ENCODE assay signal across 20 mouse cellular contexts in genomic region chr15:97396586-97397299, GRCm38 (mm10).
DNase-seq lines count a peak whose midpoint lies in the region; TF ChIP-seq lines count a peak whose summit lies in the region.
"Had no signal": no experiment of that assay in that cellular context is flagged by ENCODE, and none has a peak within 500 bp of the region (broad histone marks: within the 10 kb centered on the region; RNA-seq: fewer than 3 reads in every experiment).

No protein-coding gene starts in this region.

- no peaks in the 10 kb centered on the region for H3K4me1 ChIP-seq in MEL (ENCODE audit: control insufficient read depth in 1 of 2, insufficient read depth in 2 of 2, low read length in 2 of 2)
- peaks cover 9% of the 10 kb centered on the region for H3K4me1 ChIP-seq in forebrain, embryonic 10.5 days
- H3K4me1 ChIP-seq: hindbrain, embryonic 12.5 days; hindbrain, embryonic 15.5 days had no signal

- no peaks in the 10 kb centered on the region for H3K36me3 ChIP-seq in MEL (ENCODE audit: control insufficient read depth in 1 of 2, insufficient read depth in 2 of 2, low read length in 2 of 2)
- no peaks in the 10 kb centered on the region for H3K36me3 ChIP-seq in splenic B cell, adult 2 months (ENCODE audit: control insufficient read depth, insufficient read depth, low read length, poor library complexity, severe bottlenecking)
- no peaks in the 10 kb centered on the region for H3K36me3 ChIP-seq in forebrain, embryonic 10.5 days (replicated peaks)
- H3K36me3 ChIP-seq: G1E; hindbrain, embryonic 12.5 days; hindbrain, embryonic 15.5 days had no signal

- 89% methylated on average over 4 of the region's 4 CpGs for whole genome bisulfite sequencing in forebrain, embryonic 10.5 days

- H3K27ac ChIP-seq in MEL (ENCODE audit: control insufficient read depth, low read depth, low read length): no peak overlapping the region
- no peak overlapping the region for H3K27ac ChIP-seq in forebrain, embryonic 10.5 days
- no peak overlapping the region for H3K27ac ChIP-seq in gastrocnemius, adult 2 months
- H3K27ac ChIP-seq: heart, adult 2 months; hindbrain, embryonic 12.5 days; hindbrain, embryonic 15.5 days had no signal

- H3K79me2 ChIP-seq in MEL (ENCODE audit: control insufficient read depth, insufficient read depth, low read length, poor library complexity): no peaks in the 10 kb centered on the region

- TF ChIP-seq CTCF in MEL (IDR thresholded peaks at IDR 0.05 in 2 of 3, conservative IDR thresholded peaks at IDR 0.05 in 1 of 3; ENCODE audit: control insufficient read depth in 1 of 3, insufficient read depth in 1 of 3, low read depth in 2 of 3, low read length in 3 of 3, poor library complexity in 1 of 3, severe bottlenecking in 1 of 3): no peak
- no peak for TF ChIP-seq CTCF in gastrocnemius, adult 2 months (IDR thresholded peaks at IDR 0.05)

- DNase-seq in 416B (ENCODE audit: low read depth) (peak; percentile 43), MEL (ENCODE audit: low read depth, low spot score) (peak; percentile 66), ZHBTc4 (ENCODE audit: low read depth, low spot score) (peak; percentile 55)
- peak; percentile 26 for DNase-seq in splenic B cell, adult 2 months (ENCODE audit: low read depth, low spot score)
- DNase-seq in forebrain, embryonic 10.5 days (ENCODE audit: extremely low spot score, low spot score): no peak
- DNase-seq in gastrocnemius, adult 18-20 months (ENCODE audit: low spot score): no peak
- DNase-seq in gastrocnemius, adult 2 months: no peak
- DNase-seq: adrenal gland, adult 8-10 months; adrenal gland, postnatal 25 days; cerebellum, adult 11-12 months; cerebellum, adult 8-10 months; cerebellum, postnatal 10 days; cerebellum, postnatal 36 days; forebrain, postnatal 0 days; gastrocnemius, postnatal 10 days; gastrocnemius, postnatal 36 days; heart, adult 2 months had no signal

- H3K27me3 ChIP-seq in MEL (ENCODE audit: control insufficient read depth in 1 of 2, insufficient read depth in 2 of 2, low read length in 2 of 2): peaks cover 0 to 2% of the 10 kb centered on the region in 2 experiments; a peak in 1 of 4 replicates
- no peaks in the 10 kb centered on the region for H3K27me3 ChIP-seq in splenic B cell, adult 2 months (ENCODE audit: control insufficient read depth, insufficient read depth, low read length, poor library complexity, severe bottlenecking)
- no peaks in the 10 kb centered on the region for H3K27me3 ChIP-seq in forebrain, embryonic 10.5 days (ENCODE audit: poor library complexity, severe bottlenecking)
- H3K27me3 ChIP-seq: hindbrain, embryonic 12.5 days; hindbrain, embryonic 15.5 days had no signal

- H3K9ac ChIP-seq in MEL (ENCODE audit: control insufficient read depth, low read depth, low read length, poor library complexity, severe bottlenecking): no peak overlapping the region
- H3K9ac ChIP-seq: forebrain, postnatal 0 days; hindbrain, embryonic 12.5 days; hindbrain, embryonic 15.5 days had no signal

- no peak overlapping the region for H3K4me3 ChIP-seq in MEL (ENCODE audit: control insufficient read depth in 1 of 2, insufficient read depth in 1 of 2, low read depth in 2 of 2, low read length in 2 of 2)
- H3K4me3 ChIP-seq in forebrain, embryonic 10.5 days: no peak overlapping the region
- H3K4me3 ChIP-seq in gastrocnemius, adult 2 months: no peak overlapping the region
- H3K4me3 ChIP-seq: heart, adult 2 months; hindbrain, embryonic 12.5 days; hindbrain, embryonic 15.5 days had no signal

- no peak for TF ChIP-seq RAD21 in MEL (IDR thresholded peaks at IDR 0.05; ENCODE audit: low read depth, low read length)

- intact Hi-C loops in gastrocnemius, adult 2 months (cut with DNase I): no loop called here

- no peak for TF ChIP-seq EP300 in MEL (IDR thresholded peaks at IDR 0.05; ENCODE audit: low read depth in 1 of 2, low read length in 2 of 2)

- H3K9me3 ChIP-seq in MEL (replicated peaks; ENCODE audit: insufficient read depth, low read length): no peaks in the 10 kb centered on the region
- no peaks in the 10 kb centered on the region for H3K9me3 ChIP-seq in forebrain, embryonic 10.5 days
- H3K9me3 ChIP-seq: hindbrain, embryonic 12.5 days; hindbrain, embryonic 15.5 days had no signal

- no peak for TF ChIP-seq POLR2A in MEL (IDR thresholded peaks at IDR 0.05; ENCODE audit: control insufficient read depth in 1 of 2, insufficient read depth in 1 of 2, low read depth in 1 of 2, low read length in 2 of 2, poor library complexity in 1 of 2)

TF ChIP-seq in MEL, 35 proteins besides CTCF, POLR2A, EP300 and RAD21:
- TF ChIP-seq MAX (IDR thresholded peaks at IDR 0.05; ENCODE audit: low read length): no peak
- TF ChIP-seq ZKSCAN1 (IDR thresholded peaks at IDR 0.05; ENCODE audit: low read depth, low read length): no peak
- TF ChIP-seq TAL1 (IDR thresholded peaks at IDR 0.05; ENCODE audit: low read length): no peak

Comparison
In these comparisons a context has a peak if more than half of its experiments do, and no peak if none do; other contexts are left out.
1. DNase-seq: peak in 416B (single experiment), MEL (single experiment), ZHBTc4 (single experiment) and splenic B cell, adult 2 months (single experiment); none in forebrain, embryonic 10.5 days (single experiment), gastrocnemius, adult 18-20 months (single experiment) and gastrocnemius, adult 2 months (single experiment).